Mouse (Mus musculus) intestine, embryonic 14.5 days (tissue): ENCODE measurements around the gene Ccrl2. TPM values are rescaled to one million over a fixed set of nuclear protein-coding genes. Genes with fewer than 3 reads are reported as not detected.

Experiments used
- ATAC-seq: fragments of 200-750 bp; cut with Nextera tagmentation; replicated peaks from 2 replicates; pipeline ENCODE4 v1.8.0; 2017; ENCODE audit warnings: low read depth, moderate number of reproducible peaks, moderate TSS enrichment, moderate library complexity; ENCODE audit not compliant: low FRiP score, low TSS enrichment
- DNase-seq: peaks from one replicate; pipeline ENCODE4 v3.0.0-alpha.2; 2018; ENCODE audit warnings: low spot score
- H3K27ac ChIP-seq: fragments of 300-500 bp; sonication (generic); 2 replicates; pipeline ENCODE4 v1.5.1; 2014; ENCODE audit warnings: low read depth, mild to moderate bottlenecking, control low read depth
- H3K27me3 ChIP-seq: fragments of 300-500 bp; sonication (generic); replicated peaks from 2 replicates; pipeline ENCODE4 v1.6.1; 2014; ENCODE audit warnings: low read length, control low read depth; ENCODE audit not compliant: control insufficient read depth, insufficient read depth
- H3K36me3 ChIP-seq: fragments of 300-500 bp; sonication (generic); 2 replicates; pipeline ENCODE4 v1.6.1; 2014; ENCODE audit warnings: low read length, control low read depth; ENCODE audit not compliant: control insufficient read depth, insufficient read depth
- H3K4me1 ChIP-seq: fragments of 300-500 bp; sonication (generic); replicated peaks from 2 replicates; pipeline ENCODE4 v1.6.1; 2014; ENCODE audit warnings: low read length, control low read depth, mixed read lengths; ENCODE audit not compliant: control insufficient read depth, insufficient read depth
- H3K4me2 ChIP-seq: fragments of 300-500 bp; sonication (generic); 2 replicates; pipeline ENCODE4 v1.6.1; 2014; ENCODE audit warnings: low read length
- H3K4me3 ChIP-seq: fragments of 300-500 bp; sonication (generic); 2 replicates; pipeline ENCODE4 v1.5.1; 2014; ENCODE audit warnings: low read depth, low read length, control low read depth, mixed read lengths
- H3K9ac ChIP-seq: fragments of 300-500 bp; sonication (generic); 2 replicates; pipeline ENCODE4 v1.6.1; 2014; ENCODE audit warnings: mild to moderate bottlenecking, low read length
- H3K9me3 ChIP-seq: fragments of 300-500 bp; sonication (generic); 2 replicates; pipeline ENCODE4 v1.6.1; 2016; ENCODE audit warnings: low read length, control low read depth; ENCODE audit not compliant: control insufficient read depth
- WGBS: fragments of 180-500 bp; shearing (Covaris S2); extraction: QIAGEN DNeasy Blood & Tissue Kit; methylation state at CpG from one replicate; pipeline ENCODE4 v1.1.7; 2014; 5-methylcytosine and 5-hydroxymethylcytosine counted together
- polyA plus RNA-seq: library from polyadenylated mRNA; unstranded; fragments of >200 nt; fragmentation: Nextera tagmentation; extraction: Ambion mirVana; gene quantifications from 2 replicates; pipeline ENCODE4 v1.2.1, GENCODE M21; 2014

Gene Ccrl2
- polyA plus RNA-seq, 1 experiment from 2014 or later, result 1.3 TPM

- no peaks in the 10 kb centered on the region; the same call in 1 of the 2 replicates for H3K4me1 ChIP-seq
- ATAC-seq (no peak), DNase-seq (no peak)
- WGBS, result 28% methylated on average over 5 of the region's 5 CpGs
- no peaks in the 10 kb centered on the region for H3K27me3 ChIP-seq
- H3K9ac ChIP-seq, result no peak overlapping the region
- H3K36me3 ChIP-seq, result no peaks in the 10 kb centered on the region
- H3K4me2 ChIP-seq, result no peak overlapping the region
- H3K4me3 ChIP-seq, result no peak overlapping the region
- no peak overlapping the region for H3K27ac ChIP-seq
- no peaks in the 10 kb centered on the region for H3K9me3 ChIP-seq
These were observed 35.8 kb upstream of the Ccrl2 start for GRCm38 (mm10) chr9:111093094-111093493.

- ATAC-seq (no peak), DNase-seq (no peak)
- 73% methylated on average over 9 of the region's 9 CpGs for WGBS
- Histone ChIP-seq H3K27ac (no peak overlapping the region), H3K4me2 (no peak overlapping the region), H3K4me3 (no peak overlapping the region), H3K27me3 (no peaks in the 10 kb centered on the region), H3K4me1 (no peaks in the 10 kb centered on the region; the same call in 1 of the 2 replicates), H3K9me3 (no peaks in the 10 kb centered on the region), H3K9ac (no peak overlapping the region), H3K36me3 (no peaks in the 10 kb centered on the region)
These were observed 35.3 kb upstream of the Ccrl2 start for GRCm38 (mm10) chr9:111092657-111093056.

GRCm38 (mm10) chr9:111088886-111089285, 31.6 kb upstream of the Ccrl2 start:
- WGBS, result 40% methylated on average over 7 of the region's 7 CpGs

GRCm38 (mm10) chr9:111087960-111088359, 30.6 kb upstream of the Ccrl2 start:
- Histone ChIP-seq H3K36me3 (no peaks in the 10 kb centered on the region), H3K4me3 (no peak overlapping the region), H3K4me1 (no peaks in the 10 kb centered on the region; the same call in 1 of the 2 replicates), H3K4me2 (no peak overlapping the region), H3K9ac (no peak overlapping the region), H3K27ac (no peak overlapping the region), H3K27me3 (no peaks in the 10 kb centered on the region), H3K9me3 (no peaks in the 10 kb centered on the region)
- DNase-seq, result no peak
- no peak for ATAC-seq
- WGBS, result 12% methylated on average over 5 of the region's 5 CpGs

More at GRCm38 (mm10) chr9:111088886-111089285, 31.6 kb upstream of the Ccrl2 start:
- no peaks in the 10 kb centered on the region for H3K36me3 ChIP-seq
- no peaks in the 10 kb centered on the region for H3K27me3 ChIP-seq
- no peak overlapping the region for H3K9ac ChIP-seq
- H3K27ac ChIP-seq, result no peak overlapping the region
- DNase-seq (no peak), ATAC-seq (no peak)
- no peak overlapping the region for H3K4me3 ChIP-seq
- H3K9me3 ChIP-seq, result no peaks in the 10 kb centered on the region
- H3K4me1 ChIP-seq, result no peaks in the 10 kb centered on the region; the same call in 1 of the 2 replicates
- H3K4me2 ChIP-seq, result no peak overlapping the region

- Histone ChIP-seq H3K9me3 (no peaks in the 10 kb centered on the region), H3K4me2 (no peak overlapping the region), H3K36me3 (no peaks in the 10 kb centered on the region), H3K27me3 (no peaks in the 10 kb centered on the region), H3K4me1 (no peaks in the 10 kb centered on the region; the same call in 1 of the 2 replicates), H3K9ac (no peak overlapping the region), H3K4me3 (no peak overlapping the region), H3K27ac (no peak overlapping the region)
- 31% methylated on average over 3 of the region's 3 CpGs for WGBS
- DNase-seq, result no peak
- no peak for ATAC-seq
These were observed 29.8 kb upstream of the Ccrl2 start for GRCm38 (mm10) chr9:111086995-111087606.

- Histone ChIP-seq H3K27me3 (no peaks in the 10 kb centered on the region), H3K36me3 (no peaks in the 10 kb centered on the region), H3K9ac (no peak overlapping the region), H3K4me2 (no peak overlapping the region), H3K27ac (no peak overlapping the region), H3K9me3 (no peaks in the 10 kb centered on the region), H3K4me3 (no peak overlapping the region), H3K4me1 (no peaks in the 10 kb centered on the region; the same call in 1 of the 2 replicates)
- 58% methylated on average over 6 of the region's 6 CpGs for WGBS
- DNase-seq (no peak), ATAC-seq (no peak)
These were observed 28.8 kb upstream of the Ccrl2 start for GRCm38 (mm10) chr9:111086137-111086536.

- ATAC-seq (no peak), DNase-seq (no peak)
- H3K4me1 ChIP-seq, result no peaks in the 10 kb centered on the region; the same call in 1 of the 2 replicates
- H3K27me3 ChIP-seq, result no peaks in the 10 kb centered on the region
- H3K9ac ChIP-seq, result no peak overlapping the region
- no peaks in the 10 kb centered on the region for H3K36me3 ChIP-seq
- H3K9me3 ChIP-seq, result no peaks in the 10 kb centered on the region
- H3K4me2 ChIP-seq, result no peak overlapping the region
- H3K27ac ChIP-seq, result no peak overlapping the region
- H3K4me3 ChIP-seq, result no peak overlapping the region
- 55% methylated on average over 4 of the region's 4 CpGs for WGBS
These were observed 28.0 kb upstream of the Ccrl2 start for GRCm38 (mm10) chr9:111085329-111085728.

- ATAC-seq, result no peak
- Histone ChIP-seq H3K27ac (no peak overlapping the region), H3K4me3 (no peak overlapping the region), H3K9me3 (no peaks in the 10 kb centered on the region), H3K36me3 (no peaks in the 10 kb centered on the region), H3K4me2 (no peak overlapping the region), H3K4me1 (no peaks in the 10 kb centered on the region), H3K9ac (no peak overlapping the region), H3K27me3 (no peaks in the 10 kb centered on the region)
- DNase-seq, result no peak
- WGBS, result 85% methylated on average over 5 of the region's 5 CpGs
These were observed 24.4 kb upstream of the Ccrl2 start for GRCm38 (mm10) chr9:111081765-111082164.

GRCm38 (mm10) chr9:111080801-111081200, 23.5 kb upstream of the Ccrl2 start:
- Histone ChIP-seq H3K27me3 (no peaks in the 10 kb centered on the region), H3K4me1 (no peaks in the 10 kb centered on the region), H3K9ac (no peak overlapping the region), H3K36me3 (no peaks in the 10 kb centered on the region), H3K4me2 (no peak overlapping the region), H3K27ac (no peak overlapping the region), H3K9me3 (no peaks in the 10 kb centered on the region), H3K4me3 (no peak overlapping the region)
- ATAC-seq (no peak), DNase-seq (no peak)
- 91% methylated on average over 8 of the region's 8 CpGs for WGBS
